Mouse (Mus musculus) urinary bladder, adult 18-20 months (tissue): ENCODE results near the gene Ctsd.

Experiments used
- DNase-seq, 2 experiments: peaks; one replicate each; pipeline ENCODE4 v3.0.0; 2022; ENCODE audit warnings: low spot score in 2 of 2, mixed read lengths in 2 of 2

The Ctsd gene

GRCm38 (mm10) chr7:142374413-142375015 is 13.3 kb downstream of the Ctsd start:
- no peak for DNase-seq

GRCm38 (mm10) chr7:142373641-142374412 is 14.0 kb downstream of the Ctsd start, which contains the start of gene Ifitm10:
Gene Ifitm10, minus strand, starts transcription at chr7:142373753.
- no peak for DNase-seq

- no peak for DNase-seq
These were observed 14.8 kb downstream of the Ctsd start for GRCm38 (mm10) chr7:142373039-142373438.

- peak in 1 of 2 experiments; percentile 48 for DNase-seq
These were observed 15.8 kb downstream of the Ctsd start for GRCm38 (mm10) chr7:142371768-142372661.

GRCm38 (mm10) chr7:142371398-142371767 is 16.5 kb downstream of the Ctsd start:
- DNase-seq, result no peak

GRCm38 (mm10) chr7:142370937-142371336 is 16.9 kb downstream of the Ctsd start:
- DNase-seq, result no peak

GRCm38 (mm10) chr7:142369820-142370219 is 18.0 kb downstream of the Ctsd start:
- no peak for DNase-seq

GRCm38 (mm10) chr7:142368856-142369255 is 19.0 kb downstream of the Ctsd start:
- no peak for DNase-seq

- no peak for DNase-seq
These were observed 24.7 kb downstream of the Ctsd start for GRCm38 (mm10) chr7:142363107-142363506.

GRCm38 (mm10) chr7:142360743-142361142 is 27.1 kb downstream of the Ctsd start:
- DNase-seq, result no peak

GRCm38 (mm10) chr7:142359129-142359528 is 28.7 kb downstream of the Ctsd start:
- no peak for DNase-seq

- DNase-seq, result no peak
These were observed 30.3 kb downstream of the Ctsd start for GRCm38 (mm10) chr7:142357566-142357965.

GRCm38 (mm10) chr7:142354661-142355233 is 33.1 kb downstream of the Ctsd start:
- DNase-seq, result no peak

GRCm38 (mm10) chr7:142353854-142354253 is 34.0 kb downstream of the Ctsd start:
- no peak for DNase-seq

GRCm38 (mm10) chr7:142351569-142351968 is 36.3 kb downstream of the Ctsd start:
- DNase-seq, result no peak

GRCm38 (mm10) chr7:142349308-142349961 is 38.4 kb downstream of the Ctsd start:
- no peak for DNase-seq

GRCm38 (mm10) chr7:142347542-142347941 is 40.3 kb downstream of the Ctsd start:
- DNase-seq, result no peak

- DNase-seq, result no peak
These were observed 45.6 kb downstream of the Ctsd start for GRCm38 (mm10) chr7:142342247-142342640.

GRCm38 (mm10) chr7:142341564-142342246 is 46.1 kb downstream of the Ctsd start:
- DNase-seq, result peak; percentile 32 to 37

GRCm38 (mm10) chr7:142340269-142340970 is 47.4 kb downstream of the Ctsd start:
- DNase-seq, result no peak
